Comparison of ENCODE assay signal across 13 mouse cellular contexts in genomic region chr11:97626431-97626830, GRCm38 (mm10). TPM values are rescaled to one million over a fixed set of nuclear protein-coding genes. Genes with fewer than 3 reads are reported as not detected.
DNase-seq lines count a peak whose midpoint lies in the region; ATAC-seq lines count a peak whose summit lies in the region.
"Had no signal": no experiment of that assay in that cellular context is flagged by ENCODE, and none has a peak within 500 bp of the region (broad histone marks: within the 10 kb centered on the region; RNA-seq: fewer than 3 reads in every experiment).

No protein-coding gene starts in this region.

- no peaks in the 10 kb centered on the region for H3K9me3 ChIP-seq in forebrain, embryonic 10.5 days
- H3K9me3 ChIP-seq in forebrain, embryonic 15.5 days = no peaks in the 10 kb centered on the region
- H3K9me3 ChIP-seq in midbrain, embryonic 10.5 days (replicated peaks) = no peaks in the 10 kb centered on the region
- H3K9me3 ChIP-seq in midbrain, embryonic 16.5 days (replicated peaks; ENCODE audit: control insufficient read depth, low read length, poor library complexity, severe bottlenecking) = no peaks in the 10 kb centered on the region
- H3K9me3 ChIP-seq: heart, embryonic 10.5 days had no signal

- H3K4me1 ChIP-seq in forebrain, embryonic 10.5 days = peaks cover 55% of the 10 kb centered on the region
- peaks cover 30% of the 10 kb centered on the region for H3K4me1 ChIP-seq in forebrain, embryonic 15.5 days
- H3K4me1 ChIP-seq in midbrain, embryonic 10.5 days = peaks cover 63% of the 10 kb centered on the region
- peaks cover 18% of the 10 kb centered on the region for H3K4me1 ChIP-seq in midbrain, embryonic 16.5 days (ENCODE audit: control insufficient read depth, insufficient read depth, low read length)

- H3K27me3 ChIP-seq in forebrain, embryonic 10.5 days (ENCODE audit: poor library complexity, severe bottlenecking) = peaks cover 84% of the 10 kb centered on the region
- H3K27me3 ChIP-seq in forebrain, embryonic 15.5 days = peaks cover 65% of the 10 kb centered on the region
- peaks cover 89% of the 10 kb centered on the region for H3K27me3 ChIP-seq in midbrain, embryonic 10.5 days (ENCODE audit: low read depth, poor library complexity, severe bottlenecking)
- peaks cover 62% of the 10 kb centered on the region for H3K27me3 ChIP-seq in midbrain, embryonic 16.5 days (ENCODE audit: control insufficient read depth, insufficient read depth, low read depth, low read length)

- no peak for ATAC-seq in forebrain, embryonic 15.5 days (replicated peaks)
- no peak for ATAC-seq in midbrain, embryonic 16.5 days
- ATAC-seq: Patski had no signal

- no peak overlapping the region for H3K4me2 ChIP-seq in forebrain, embryonic 15.5 days (replicated peaks)
- no peak overlapping the region for H3K4me2 ChIP-seq in midbrain, embryonic 16.5 days (ENCODE audit: low read length)

- DNase-seq in forebrain, embryonic 10.5 days (ENCODE audit: extremely low spot score, low spot score) = no peak
- DNase-seq in midbrain, embryonic 10.5 days (ENCODE audit: low spot score) = no peak
- DNase-seq in embryo, embryonic 9.5 days (ENCODE audit: extremely low spot score) = peak; percentile 58
- peak; percentile 66 for DNase-seq in yolk sac, embryonic 10.5 days (ENCODE audit: low spot score)
- no peak for DNase-seq in thymus, adult 18-20 months
- no peak for DNase-seq in layer of hippocampus, adult 18-20 months (ENCODE audit: low spot score in 2 of 2)
- DNase-seq: cerebellum, adult 9-11 months; gastrocnemius, postnatal 25 days; heart, postnatal 14 days had no signal

- H3K9ac ChIP-seq in forebrain, embryonic 15.5 days (replicated peaks) = no peak overlapping the region
- no peak overlapping the region for H3K9ac ChIP-seq in midbrain, embryonic 16.5 days (ENCODE audit: low read depth, low read length)

- H3K27ac ChIP-seq in forebrain, embryonic 10.5 days = no peak overlapping the region
- no peak overlapping the region for H3K27ac ChIP-seq in forebrain, embryonic 15.5 days (replicated peaks)
- 0 out of 2 replicates have a peak overlapping the region, but pooled peaks have one; percentile 13 for H3K27ac ChIP-seq in midbrain, embryonic 10.5 days (replicated peaks)
- H3K27ac ChIP-seq in midbrain, embryonic 16.5 days (ENCODE audit: low read length) = no peak overlapping the region
- H3K27ac ChIP-seq: heart, embryonic 10.5 days had no signal

- H3K4me3 ChIP-seq in forebrain, embryonic 10.5 days = peak overlapping the region; percentile 70
- no peak overlapping the region for H3K4me3 ChIP-seq in forebrain, embryonic 15.5 days
- H3K4me3 ChIP-seq in midbrain, embryonic 10.5 days = peak overlapping the region; percentile 83
- H3K4me3 ChIP-seq in midbrain, embryonic 16.5 days (ENCODE audit: low read depth, low read length) = no peak overlapping the region

- H3K36me3 ChIP-seq in forebrain, embryonic 10.5 days (replicated peaks) = no peaks in the 10 kb centered on the region
- H3K36me3 ChIP-seq in forebrain, embryonic 15.5 days = no peaks in the 10 kb centered on the region
- no peaks in the 10 kb centered on the region for H3K36me3 ChIP-seq in midbrain, embryonic 10.5 days
- no peaks in the 10 kb centered on the region for H3K36me3 ChIP-seq in midbrain, embryonic 16.5 days (ENCODE audit: control insufficient read depth, insufficient read depth, low read length)
- H3K36me3 ChIP-seq: heart, embryonic 10.5 days had no signal

- WGBS in forebrain, embryonic 10.5 days = 2% methylated on average over 13 of the region's 13 CpGs
- WGBS in forebrain, embryonic 15.5 days = 14% methylated on average over 13 of the region's 13 CpGs
- WGBS in midbrain, embryonic 10.5 days = 3% methylated on average over 13 of the region's 13 CpGs
- WGBS in midbrain, embryonic 16.5 days = 8% methylated on average over 12 of the region's 13 CpGs

RNA-seq across cellular contexts. Expression of gene Epop, which starts 3.1 kb away (rescaled TPM):
- 11.4 and 11.6 TPM in 2 replicates for polyA plus RNA-seq in forebrain, embryonic 10.5 days (2016; fragmentation: Nextera tagmentation; extraction: Ambion mirVana)
- 4.6 and 5.8 TPM in 2 replicates for polyA plus RNA-seq in forebrain, embryonic 15.5 days (2015; fragmentation: Nextera tagmentation; extraction: Ambion mirVana)
- 10.4 and 13.3 TPM in 2 replicates for polyA plus RNA-seq in midbrain, embryonic 10.5 days (2016; fragmentation: Nextera tagmentation; extraction: Ambion mirVana)
- polyA plus RNA-seq in midbrain, embryonic 16.5 days (2015; fragmentation: Nextera tagmentation; extraction: Ambion mirVana) = 1.2 and 1.3 TPM in 2 replicates
- 10 to 100 TPM; 46.1 to 48.8 TPM for total RNA-seq in layer of hippocampus, adult 18-20 months (2021)

RNA-seq across cellular contexts. Expression of gene Mllt6, which starts 36.8 kb away (rescaled TPM):
- 1.5 and 2.5 TPM in 2 replicates for polyA plus RNA-seq in forebrain, embryonic 10.5 days (2016; fragmentation: Nextera tagmentation; extraction: Ambion mirVana)
- 4.3 and 4.7 TPM in 2 replicates for polyA plus RNA-seq in forebrain, embryonic 15.5 days (2015; fragmentation: Nextera tagmentation; extraction: Ambion mirVana)
- 2.1 and 2.6 TPM in 2 replicates for polyA plus RNA-seq in midbrain, embryonic 10.5 days (2016; fragmentation: Nextera tagmentation; extraction: Ambion mirVana)
- polyA plus RNA-seq in midbrain, embryonic 16.5 days (2015; fragmentation: Nextera tagmentation; extraction: Ambion mirVana) = 3.3 and 3.5 TPM in 2 replicates
- 100 to 1,000 TPM; 122 to 137 TPM for total RNA-seq in layer of hippocampus, adult 18-20 months (2021)

RNA-seq across cellular contexts. Expression of gene Srcin1, which starts 50.4 kb away (rescaled TPM):
- polyA plus RNA-seq in forebrain, embryonic 10.5 days (2016; fragmentation: Nextera tagmentation; extraction: Ambion mirVana) = 0.91 and 1.1 TPM in 2 replicates
- polyA plus RNA-seq in forebrain, embryonic 15.5 days (2015; fragmentation: Nextera tagmentation; extraction: Ambion mirVana) = 10.8 and 11.6 TPM in 2 replicates
- polyA plus RNA-seq in midbrain, embryonic 10.5 days (2016; fragmentation: Nextera tagmentation; extraction: Ambion mirVana) = 0.89 and 1.6 TPM in 2 replicates
- polyA plus RNA-seq in midbrain, embryonic 16.5 days (2015; fragmentation: Nextera tagmentation; extraction: Ambion mirVana) = 9.2 and 10.4 TPM in 2 replicates
- total RNA-seq in layer of hippocampus, adult 18-20 months (2021) = 100 to 1,000 TPM; 218 to 221 TPM

RNA-seq across cellular contexts. Expression of gene Cisd3, which starts 59.2 kb away (rescaled TPM):
- polyA plus RNA-seq in forebrain, embryonic 10.5 days (2016; fragmentation: Nextera tagmentation; extraction: Ambion mirVana) = 17.0 and 21.7 TPM in 2 replicates
- 17.4 and 19.5 TPM in 2 replicates for polyA plus RNA-seq in forebrain, embryonic 15.5 days (2015; fragmentation: Nextera tagmentation; extraction: Ambion mirVana)
- 20.5 and 21.7 TPM in 2 replicates for polyA plus RNA-seq in midbrain, embryonic 10.5 days (2016; fragmentation: Nextera tagmentation; extraction: Ambion mirVana)
- polyA plus RNA-seq in midbrain, embryonic 16.5 days (2015; fragmentation: Nextera tagmentation; extraction: Ambion mirVana) = 24.4 and 29.8 TPM in 2 replicates
- 10 to 100 TPM; 51.3 to 52.0 TPM for total RNA-seq in layer of hippocampus, adult 18-20 months (2021)

Comparison
In these comparisons a context has a peak if more than half of its experiments do, and no peak if none do; other contexts are left out.
1. H3K4me3 ChIP-seq: peak in forebrain, embryonic 10.5 days (single experiment) and midbrain, embryonic 10.5 days (single experiment); none in forebrain, embryonic 15.5 days (single experiment) and midbrain, embryonic 16.5 days (single experiment).
2. DNase-seq: peak in embryo, embryonic 9.5 days (single experiment) and yolk sac, embryonic 10.5 days (single experiment); none in forebrain, embryonic 10.5 days (single experiment), midbrain, embryonic 10.5 days (single experiment), thymus, adult 18-20 months (0 of 2) and layer of hippocampus, adult 18-20 months (0 of 2).